Mouse (Mus musculus): ENCODE data around the gene Atp10b.

DNA sequence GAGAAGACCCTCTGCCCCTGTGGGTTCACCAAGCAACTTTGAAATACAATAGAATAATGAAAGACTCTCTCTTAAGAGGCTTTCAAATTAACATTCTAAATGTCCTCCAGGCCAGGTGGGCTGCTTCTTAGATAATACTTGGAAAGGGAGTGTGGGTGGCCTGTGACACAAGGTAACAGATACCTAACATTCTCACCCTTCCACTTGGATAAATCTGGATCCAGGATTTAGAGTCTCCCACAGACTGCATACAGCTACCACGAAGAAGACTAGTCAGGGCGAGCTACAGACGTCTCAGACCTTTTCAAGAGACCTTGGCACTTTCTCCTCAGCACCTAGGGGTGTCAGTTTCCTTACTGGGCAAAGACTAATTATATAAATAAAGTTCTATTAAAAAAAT is 107.6 kb downstream of the Atp10b start:
- no peak for TF ChIP-seq CTCF (conservative IDR thresholded peaks at IDR 0.05 in 1 of 2, IDR thresholded peaks at IDR 0.05 in 1 of 2; ENCODE audit: low read depth in 2 of 2, low read length in 2 of 2)
- TF ChIP-seq POLR2A (IDR thresholded peaks at IDR 0.05; ENCODE audit: low read depth, low read length), result no peak
- TF ChIP-seq MYC (IDR thresholded peaks at IDR 0.05; ENCODE audit: low read depth, low read length), result no peak
- no peak for TF ChIP-seq BHLHE40 (IDR thresholded peaks at IDR 0.05; ENCODE audit: low read depth, low read length)
- no peak for TF ChIP-seq ZNF384 (IDR thresholded peaks at IDR 0.05; ENCODE audit: low read depth, low read length)
- no peak for TF ChIP-seq KAT2A (IDR thresholded peaks at IDR 0.05; ENCODE audit: insufficient replicate concordance, low read length)
- TF ChIP-seq HCFC1 (IDR thresholded peaks at IDR 0.05; ENCODE audit: low read depth, low read length), result no peak
- TF ChIP-seq NELFE (IDR thresholded peaks at IDR 0.05; ENCODE audit: low read depth, low read length), result no peak
- no peak for TF ChIP-seq JUND (conservative IDR thresholded peaks at IDR 0.05; ENCODE audit: low read depth, low read length)
- TF ChIP-seq RCOR1 (conservative IDR thresholded peaks at IDR 0.05; ENCODE audit: low read depth, low read length), result no peak
- no peak for TF ChIP-seq CHD2 (IDR thresholded peaks at IDR 0.05; ENCODE audit: low read length)
- TF ChIP-seq RAD21 (IDR thresholded peaks at IDR 0.05; ENCODE audit: low read depth, low read length), result no peak
- TF ChIP-seq USF1 (IDR thresholded peaks at IDR 0.05; ENCODE audit: low read depth, low read length), result no peak
- no peak for TF ChIP-seq NRF1 (IDR thresholded peaks at IDR 0.05; ENCODE audit: low read depth, low read length)
